Mouse (Mus musculus) heart, postnatal 0 days (tissue): ENCODE measurements around the gene H2-M5.

Source experiments
- CTCF ChIP-seq: IDR thresholded peaks from 2 replicates; pipeline ENCODE4 v1.5.1; 2016; ENCODE audit warnings: antibody characterized with exemption, control low read depth, low read depth
- EP300 ChIP-seq: IDR thresholded peaks from 2 replicates; pipeline ENCODE4 v1.6.1; 2016; ENCODE audit warnings: antibody characterized with exemption, low read depth

DNA sequence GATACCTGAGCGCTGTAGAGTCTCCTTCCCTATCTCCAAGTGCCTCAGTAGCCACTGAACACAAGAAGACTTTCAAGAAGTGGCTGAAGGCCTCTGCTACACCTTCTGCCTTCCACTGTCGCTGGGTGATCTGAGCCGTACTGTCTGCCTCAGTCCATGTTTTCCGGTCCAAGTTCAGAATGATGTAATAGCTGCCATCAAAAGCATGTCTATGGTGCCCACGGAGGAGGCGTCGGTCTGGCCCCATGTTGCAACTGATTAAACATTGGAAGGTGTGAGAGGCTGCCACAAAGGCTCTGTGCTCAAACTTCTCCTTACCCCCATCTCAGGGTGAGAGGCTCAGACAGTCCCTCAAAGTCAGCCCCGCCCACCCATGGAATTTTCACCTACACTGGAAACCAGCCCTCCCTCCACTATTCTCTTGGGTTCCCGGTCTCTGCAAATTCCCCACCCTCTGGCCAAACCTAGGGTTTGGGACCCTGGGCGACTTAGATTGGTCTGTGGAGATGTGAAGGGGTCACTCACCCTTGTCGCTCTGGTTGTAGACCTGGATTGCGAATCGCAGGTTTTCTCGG lies 18.9 kb downstream of the H2-M5 start:
- TF ChIP-seq CTCF (no peak), EP300 (no peak)
